Mouse (Mus musculus): ENCODE data around the gene Crk.

- TF ChIP-seq CTCF (IDR thresholded peaks at IDR 0.05; ENCODE audit: low read depth) = no peak
- no peak for TF ChIP-seq EP300 (IDR thresholded peaks at IDR 0.05; ENCODE audit: low read depth)
Measured at GRCm38 (mm10) chr11:75671426-75672180, 7.5 kb upstream of the Crk start.

Measured in liver, postnatal 0 days (tissue).